10 mouse cellular contexts compared by ENCODE assay signal in genomic region chr1:172619235-172619634, GRCm38 (mm10). TPM values are rescaled to one million over a fixed set of nuclear protein-coding genes. Genes with fewer than 3 reads are reported as not detected.
A peak's percentile ranks its signal among the peaks of the same experiment; 100 is the strongest.
DNase-seq lines count a peak whose midpoint lies in the region; ATAC-seq and TF ChIP-seq lines count a peak whose summit lies in the region.
"Had no signal": no experiment of that assay in that cellular context is flagged by ENCODE, and none has a peak within 500 bp of the region (broad histone marks: within the 10 kb centered on the region; RNA-seq: fewer than 3 reads in every experiment).

No protein-coding gene starts in this region.

- H3K9ac ChIP-seq in ES-Bruce4 (ENCODE audit: low read depth, poor library complexity, severe bottlenecking) = no peak overlapping the region
- H3K9ac ChIP-seq: heart, embryonic 15.5 days had no signal

- peak; percentile 79; the same call in 1 of the 2 replicates for ATAC-seq in frontal cortex, adult (ENCODE audit: low TSS enrichment)

- WGBS in lung, adult 2 months = 10% methylated on average over 7 of the region's 7 CpGs

- H3K27me3 ChIP-seq in ES-Bruce4 (ENCODE audit: control insufficient read depth, insufficient read depth, low read length, poor library complexity, severe bottlenecking) = no peaks in the 10 kb centered on the region
- H3K27me3 ChIP-seq: heart, embryonic 15.5 days had no signal

- H3K36me3 ChIP-seq in ES-Bruce4 (ENCODE audit: control insufficient read depth, insufficient read depth, low read length, poor library complexity, severe bottlenecking) = no peaks in the 10 kb centered on the region
- H3K36me3 ChIP-seq: heart, embryonic 15.5 days had no signal

- TF ChIP-seq POLR2A in ES-Bruce4 (IDR thresholded peaks at IDR 0.05; ENCODE audit: insufficient read depth, low read length) = no peak
- no peak for TF ChIP-seq POLR2A in lung, adult 2 months (IDR thresholded peaks at IDR 0.05; ENCODE audit: borderline replicate concordance, extremely low read depth, low read depth, low read length)

- TF ChIP-seq CTCF in ES-Bruce4 (IDR thresholded peaks at IDR 0.05; ENCODE audit: low read depth, low read length) = peak; percentile 97
- peak; percentile 91 for TF ChIP-seq CTCF in lung, adult 2 months (IDR thresholded peaks at IDR 0.05; ENCODE audit: insufficient read depth, low read length)

- no peak overlapping the region for H3K4me3 ChIP-seq in ES-Bruce4 (ENCODE audit: low read depth, low read length)
- H3K4me3 ChIP-seq in lung, adult 2 months (replicated peaks; ENCODE audit: extremely low read depth, low read depth, low read length) = no peak overlapping the region
- H3K4me3 ChIP-seq: heart, embryonic 15.5 days had no signal

- peak; percentile 55 for DNase-seq in A20 (ENCODE audit: low read depth, low spot score)
- DNase-seq in c-Kit-negative CD71-positive TER-119-positive erythroid progenitor cells, embryonic 14.5 days (ENCODE audit: low read depth, low spot score) = peak; percentile 9
- peak; percentile 78 for DNase-seq in kidney, adult 9 months
- DNase-seq in lung, adult 2 months = peak; percentile 75
- peak; percentile 38 to 62 for DNase-seq in right cerebral cortex, postnatal 10 days (ENCODE audit: low spot score in 2 of 2)
- DNase-seq in urinary bladder, postnatal 4 days (ENCODE audit: low spot score in 2 of 2) = peak; percentile 47 to 72

- no peaks in the 10 kb centered on the region for H3K4me1 ChIP-seq in ES-Bruce4 (ENCODE audit: control insufficient read depth, insufficient read depth, low read length)
- H3K4me1 ChIP-seq in lung, adult 2 months (ENCODE audit: control insufficient read depth, insufficient read depth, low read length) = no peaks in the 10 kb centered on the region

- H3K27ac ChIP-seq in ES-Bruce4 (ENCODE audit: insufficient read depth, low read length) = no peak overlapping the region
- H3K27ac ChIP-seq: heart, embryonic 15.5 days had no signal

- H3K9me3 ChIP-seq in ES-Bruce4 (replicated peaks; ENCODE audit: control insufficient read depth, insufficient read depth, low read length, poor library complexity, severe bottlenecking) = no peaks in the 10 kb centered on the region
- H3K9me3 ChIP-seq: heart, embryonic 15.5 days had no signal

- no peak for TF ChIP-seq EP300 in ES-Bruce4 (IDR thresholded peaks at IDR 0.05; ENCODE audit: insufficient read depth, low read depth, low read length)

RNA-seq across cellular contexts. Expression of gene Dusp23, which starts 13.5 kb away (rescaled TPM):
- 0.64 and 2.4 TPM in 2 replicates for polyA plus RNA-seq in ES-Bruce4 (2011; ENCODE audit: insufficient read depth, insufficient read length, low read depth, missing spikeins)
- 29.6 and 48.0 TPM in 2 replicates for polyA plus RNA-seq in lung, adult 2 months (2012; rRNA removed)

RNA-seq across cellular contexts. Expression of gene Fcrl6, which starts 16.9 kb away (rescaled TPM):
- not detected in 2 replicates for polyA plus RNA-seq in ES-Bruce4 (2011; ENCODE audit: insufficient read depth, insufficient read length, low read depth, missing spikeins)
- not detected in 2 replicates for polyA plus RNA-seq in lung, adult 2 months (2012; rRNA removed)
- polyA plus RNA-seq: heart, embryonic 15.5 days; stomach, embryonic 14.5 days had no signal

RNA-seq across cellular contexts. Expression of gene Slamf8, which starts 28.9 kb away (rescaled TPM):
- polyA plus RNA-seq in ES-Bruce4 (2011; ENCODE audit: insufficient read depth, insufficient read length, low read depth, missing spikeins) = not detected in 2 replicates
- polyA plus RNA-seq in lung, adult 2 months (2012; rRNA removed) = 2.0 and 2.9 TPM in 2 replicates
- polyA plus RNA-seq: heart, embryonic 15.5 days; stomach, embryonic 14.5 days had no signal

Comparison
In these comparisons a context has a peak if more than half of its experiments do, and no peak if none do; other contexts are left out.
1. DNase-seq: peak in every context shown above with its lines; median percentile 78 in kidney, adult 9 months; 75 in lung, adult 2 months; 60 in urinary bladder, postnatal 4 days; 55 in A20; 50 in right cerebral cortex, postnatal 10 days; 9 in c-Kit-negative CD71-positive TER-119-positive erythroid progenitor cells, embryonic 14.5 days.